Mouse (Mus musculus) macrophage (primary cell): ENCODE results near the gene Aplp1. TPM values are rescaled to one million over a fixed set of nuclear protein-coding genes. Genes with fewer than 3 reads are reported as not detected.

ENCODE experiments used
- H3K27ac ChIP-seq: fragments of 350-480 bp; formaldehyde crosslinking; 2 replicates; pipeline ENCODE4 v1.9.0; 2021
- H3K36me3 ChIP-seq: fragments of 350-480 bp; formaldehyde crosslinking; 2 replicates; pipeline ENCODE4 v1.9.0; 2021; ENCODE audit errors: inconsistent target
- H3K4me3 ChIP-seq: fragments of 350-480 bp; formaldehyde crosslinking; 2 replicates; pipeline ENCODE4 v1.9.0; 2021; ENCODE audit errors: inconsistent target
- H3K79me2 ChIP-seq: fragments of 350-480 bp; formaldehyde crosslinking; 2 replicates; pipeline ENCODE4 v1.9.0; 2021; ENCODE audit errors: inconsistent target
- WGBS: methylation state at CpG from one replicate; pipeline ENCODE4 v1.1.7; 2026; ENCODE audit warnings: inconsistent platforms; ENCODE audit not compliant: missing documents; 5-methylcytosine and 5-hydroxymethylcytosine counted together
- polyA plus RNA-seq: library from polyadenylated mRNA; stranded (reverse); fragments of 250-400 nt; gene quantifications from 3 replicates; pipeline ENCODE4 v1.2.4, GENCODE M21; 2018; ENCODE audit warnings: inconsistent platforms

Aplp1 gene
- polyA plus RNA-seq, 1 experiment from 2014 or later, result 0.67 TPM

DNA sequence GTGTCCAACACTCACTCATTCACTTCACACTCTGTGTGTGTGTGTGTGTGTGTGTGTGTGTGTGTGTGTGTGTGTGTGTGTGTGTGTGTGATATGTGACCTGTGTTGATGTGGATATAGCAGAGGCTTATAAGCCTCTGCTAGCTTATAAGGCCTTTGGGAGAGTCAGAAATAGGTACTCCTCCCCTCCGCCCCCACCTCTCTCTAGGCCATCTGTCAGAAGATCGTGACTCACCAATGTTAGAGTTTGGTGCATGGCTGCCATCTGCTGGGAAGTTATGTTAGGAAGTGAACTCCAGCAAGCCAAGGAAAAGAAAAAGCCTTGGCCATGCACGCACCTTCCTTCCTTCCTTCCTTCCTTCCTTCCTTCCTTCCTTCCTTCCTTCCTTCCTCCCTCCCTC is 13.5 kb downstream of the Aplp1 start:
- Histone ChIP-seq H3K4me3 (no peak overlapping the region), H3K36me3 (peaks cover 15% of the 10 kb centered on the region), H3K79me2 (no peaks in the 10 kb centered on the region), H3K27ac (no peak overlapping the region)
- 5% methylated on average over 2 of the region's 3 CpGs for WGBS

DNA sequence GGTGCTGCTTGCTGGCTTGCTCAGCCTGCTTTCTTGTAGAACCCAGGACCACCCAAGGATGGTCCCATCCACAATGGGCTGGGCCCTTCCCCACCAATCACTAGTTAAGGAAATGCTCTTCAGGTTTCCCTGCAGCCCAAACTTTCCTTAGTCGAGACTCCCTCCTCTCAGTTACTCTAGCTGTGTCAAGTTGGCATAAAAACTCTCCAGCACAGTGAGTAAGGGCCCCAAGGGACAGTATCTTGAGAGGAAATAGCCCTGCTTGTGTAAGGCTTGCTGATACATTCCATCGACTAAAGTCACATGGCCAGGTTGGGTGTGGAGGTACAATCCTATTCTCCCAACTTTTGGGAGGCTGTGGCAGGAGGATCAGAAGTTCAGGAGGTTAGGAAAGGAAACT is 15.1 kb downstream of the Aplp1 start:
- H3K79me2 ChIP-seq, result peaks cover 10% of the 10 kb centered on the region; the same call in 1 of the 2 replicates
- 28% methylated on average over 2 of the region's 2 CpGs for WGBS
- peaks cover 31% of the 10 kb centered on the region for H3K36me3 ChIP-seq
- H3K4me3 ChIP-seq, result no peak overlapping the region
- no peak overlapping the region for H3K27ac ChIP-seq

- Histone ChIP-seq H3K79me2 (peaks cover 19% of the 10 kb centered on the region), H3K4me3 (no peak overlapping the region), H3K36me3 (peaks cover 39% of the 10 kb centered on the region), H3K27ac (no peak overlapping the region)
Measured at GRCm38 (mm10) chr7:30429327-30429726, 16.0 kb downstream of the Aplp1 start.

DNA sequence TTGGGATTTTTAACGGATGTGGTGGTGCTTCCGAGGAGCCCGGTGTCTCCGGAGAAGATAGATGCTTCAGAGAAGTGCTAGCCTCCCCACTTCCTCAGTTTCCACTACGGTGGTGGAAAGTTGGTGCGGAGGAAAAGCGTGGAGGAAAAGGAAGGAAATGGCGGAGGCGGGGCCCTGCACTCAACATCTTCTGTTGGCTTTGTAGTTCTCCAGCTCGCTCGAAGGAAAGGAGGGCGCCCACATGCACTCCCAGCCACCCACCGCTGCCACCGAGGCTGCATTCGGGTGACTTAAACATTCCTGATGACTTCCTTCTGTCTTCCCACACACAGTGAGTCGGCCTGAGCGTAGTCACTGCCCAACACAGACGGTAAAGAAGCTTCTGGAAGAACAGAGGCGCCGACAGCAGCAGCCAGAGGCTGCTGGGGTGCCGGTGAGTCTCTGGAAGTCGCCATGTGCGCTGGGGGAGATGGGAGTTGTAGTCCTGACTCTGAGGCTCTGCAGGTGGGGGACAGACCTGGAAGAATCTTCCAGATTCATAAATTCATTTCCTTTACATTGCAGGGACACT is 22.2 kb downstream of the Aplp1 start:
- H3K36me3 ChIP-seq, result peaks cover 44% of the 10 kb centered on the region
- peaks cover 57% of the 10 kb centered on the region for H3K79me2 ChIP-seq
- peak overlapping the region; percentile 100 for H3K27ac ChIP-seq
- peak overlapping the region; percentile 86 for H3K4me3 ChIP-seq
- 6% methylated on average over 20 of the region's 23 CpGs for WGBS

DNA sequence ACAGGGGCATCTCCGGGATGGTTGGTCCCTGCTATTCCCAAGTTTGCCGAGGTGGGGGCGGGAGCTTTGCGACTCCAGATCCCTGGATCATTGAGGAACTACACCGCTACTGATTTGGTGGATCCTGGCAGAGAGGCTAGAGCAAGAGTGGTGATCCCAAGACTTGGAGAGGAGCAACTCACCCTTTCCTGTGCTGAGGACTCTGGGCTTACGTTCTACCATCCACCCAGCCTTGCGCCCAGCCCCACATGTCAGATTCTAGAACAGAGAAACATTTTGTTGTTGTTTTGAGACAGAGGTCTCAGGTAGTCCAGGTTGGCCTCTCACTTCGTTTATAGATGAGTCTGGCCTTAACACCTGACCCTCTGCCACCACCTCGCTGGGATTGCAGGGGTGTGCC is 22.8 kb downstream of the Aplp1 start:
- H3K27ac ChIP-seq, result peak overlapping the region; percentile 100
- H3K79me2 ChIP-seq, result peaks cover 63% of the 10 kb centered on the region
- WGBS, result 2% methylated on average over 9 of the region's 9 CpGs
- peak overlapping the region; percentile 86 for H3K4me3 ChIP-seq
- H3K36me3 ChIP-seq, result peaks cover 38% of the 10 kb centered on the region

DNA sequence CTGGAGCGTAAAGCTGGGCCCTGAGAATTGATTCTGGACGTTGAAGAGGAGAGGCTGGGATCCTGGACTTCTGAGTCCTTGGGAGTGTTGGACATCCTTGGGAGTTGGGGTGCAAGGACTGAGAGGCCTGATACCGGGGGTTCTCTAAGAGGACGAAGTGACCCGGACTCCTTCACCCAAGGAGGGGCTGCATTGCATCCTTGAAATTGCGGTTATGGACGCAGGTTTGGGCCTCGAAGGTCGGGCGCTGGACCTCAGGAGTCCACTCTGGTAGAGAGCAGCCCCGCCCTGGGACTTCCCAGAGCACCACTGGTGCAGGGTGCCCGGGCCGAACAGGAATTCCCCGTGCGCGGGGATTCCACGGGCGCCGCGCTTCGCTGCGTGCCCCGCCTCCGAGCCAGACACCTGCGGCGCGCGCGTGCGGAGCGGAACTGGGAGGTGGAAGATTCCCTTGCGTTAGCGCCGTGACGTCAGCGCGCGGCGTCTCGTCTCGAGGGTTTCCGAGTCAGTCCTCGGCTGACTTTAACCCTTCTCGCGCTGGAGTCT is 23.4 kb downstream of the Aplp1 start:
- Histone ChIP-seq H3K4me3 (peak overlapping the region; percentile 86), H3K27ac (peak overlapping the region; percentile 100), H3K79me2 (peaks cover 69% of the 10 kb centered on the region), H3K36me3 (peaks cover 34% of the 10 kb centered on the region)
- under 1% methylated on average over 45 of the region's 45 CpGs for WGBS

GRCm38 (mm10) chr7:30421175-30421889 is 24.0 kb downstream of the Aplp1 start, which contains the start of gene Nfkbid:
Gene Nfkbid (plus strand): TSS chr7:30421732.
- WGBS, result 1% methylated on average over 31 of the region's 31 CpGs
- Histone ChIP-seq H3K36me3 (peaks cover 28% of the 10 kb centered on the region; the same call in 1 of the 2 replicates), H3K79me2 (peaks cover 75% of the 10 kb centered on the region), H3K27ac (peak within 1 kb of the TSS; percentile 100), H3K4me3 (peak within 1 kb of the TSS; percentile 86)

GRCm38 (mm10) chr7:30420673-30421072 is 24.7 kb downstream of the Aplp1 start:
- Histone ChIP-seq H3K36me3 (peaks cover 21% of the 10 kb centered on the region; the same call in 1 of the 2 replicates), H3K27ac (peak overlapping the region; percentile 100), H3K79me2 (peaks cover 76% of the 10 kb centered on the region), H3K4me3 (peak overlapping the region; percentile 86)
- WGBS, result 35% methylated on average over 3 of the region's 3 CpGs

- Histone ChIP-seq H3K79me2 (peaks cover 76% of the 10 kb centered on the region), H3K4me3 (peak within 1 kb of the TSS; percentile 86), H3K36me3 (peaks cover 13% of the 10 kb centered on the region; the same call in 1 of the 2 replicates), H3K27ac (peak within 1 kb of the TSS; percentile 100)
- 1% methylated on average over 10 of the region's 10 CpGs for WGBS
Measured at GRCm38 (mm10) chr7:30419561-30420499, 25.5 kb downstream of the Aplp1 start, which contains the start of gene Hcst. Gene Hcst (minus strand): TSS chr7:30419854.

- H3K79me2 ChIP-seq, result peaks cover 72% of the 10 kb centered on the region
- H3K27ac ChIP-seq, result peak overlapping the region; percentile 100
- WGBS, result 4% methylated on average over 9 of the region's 9 CpGs
- H3K36me3 ChIP-seq, result no peaks in the 10 kb centered on the region
- no peak overlapping the region; the same call in 1 of the 2 replicates for H3K4me3 ChIP-seq
Measured at GRCm38 (mm10) chr7:30417856-30418255, 27.5 kb downstream of the Aplp1 start.

- 0% methylated on average over 5 of the region's 5 CpGs for WGBS
- peak within 1 kb of the TSS; percentile 98 for H3K27ac ChIP-seq
- H3K36me3 ChIP-seq, result no peaks in the 10 kb centered on the region
- H3K4me3 ChIP-seq, result peak within 1 kb of the TSS; percentile 79
- H3K79me2 ChIP-seq, result peaks cover 53% of the 10 kb centered on the region
Measured at GRCm38 (mm10) chr7:30413596-30413995, 31.7 kb downstream of the Aplp1 start, which contains the start of gene Tyrobp. Gene Tyrobp (plus strand): TSS chr7:30413760.

DNA sequence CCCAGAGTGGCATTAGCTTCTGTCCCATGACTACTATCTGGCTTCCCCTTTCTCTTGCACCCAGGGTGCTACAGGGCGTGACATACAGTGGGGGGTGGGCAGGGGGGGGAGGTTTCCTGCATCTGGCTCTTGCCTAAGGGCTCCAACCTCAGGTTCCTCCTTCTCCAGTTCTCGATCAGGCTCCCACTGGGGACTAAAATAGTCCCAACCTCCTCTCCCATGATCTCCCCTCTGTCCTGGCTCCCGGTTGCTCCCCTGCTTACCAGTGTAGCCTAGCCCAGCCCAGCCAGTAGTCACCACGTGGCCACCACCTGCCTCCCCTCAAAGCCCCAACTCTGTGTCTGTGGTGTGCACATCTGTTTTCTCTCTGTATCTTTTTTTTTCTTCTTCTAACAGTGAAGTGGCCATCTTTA is 32.6 kb downstream of the Aplp1 start:
- peak overlapping the region; percentile 79; the same call in 1 of the 2 replicates for H3K4me3 ChIP-seq
- H3K36me3 ChIP-seq, result no peaks in the 10 kb centered on the region
- H3K27ac ChIP-seq, result peak overlapping the region; percentile 98
- peaks cover 45% of the 10 kb centered on the region for H3K79me2 ChIP-seq
- 0% methylated on average over 4 of the region's 4 CpGs for WGBS

- H3K27ac ChIP-seq, result peak overlapping the region; percentile 98; the same call in 1 of the 2 replicates
- H3K36me3 ChIP-seq, result no peaks in the 10 kb centered on the region
- peaks cover 28% of the 10 kb centered on the region for H3K79me2 ChIP-seq
- 54% methylated on average over 3 of the region's 3 CpGs for WGBS
- H3K4me3 ChIP-seq, result no peak overlapping the region
Measured at GRCm38 (mm10) chr7:30411023-30411422, 34.3 kb downstream of the Aplp1 start.

- Histone ChIP-seq H3K4me3 (no peak overlapping the region), H3K36me3 (no peaks in the 10 kb centered on the region), H3K27ac (no peak overlapping the region), H3K79me2 (peaks cover 15% of the 10 kb centered on the region)
- 77% methylated on average over 2 of the region's 2 CpGs for WGBS
Measured at GRCm38 (mm10) chr7:30409789-30410188, 35.5 kb downstream of the Aplp1 start.
